ENCODE assay signal across 22 mouse cellular contexts in genomic region chr17:58889905-58890645, GRCm38 (mm10).
DNase-seq lines count a peak whose midpoint lies in the region; ATAC-seq and TF ChIP-seq lines count a peak whose summit lies in the region.
"Had no signal": no experiment of that assay in that cellular context is flagged by ENCODE, and none has a peak within 500 bp of the region (broad histone marks: within the 10 kb centered on the region; RNA-seq: fewer than 3 reads in every experiment).

No protein-coding gene starts in this region.

- peak overlapping the region; percentile 66 for H3K27ac ChIP-seq in forebrain, embryonic 11.5 days (ENCODE audit: low read depth, low read length)
- no peak overlapping the region for H3K27ac ChIP-seq in forebrain, postnatal 0 days (ENCODE audit: low read depth, low read length)
- H3K27ac ChIP-seq in forebrain, embryonic 12.5 days: peak overlapping the region; percentile 68
- peak overlapping the region; percentile 79 for H3K27ac ChIP-seq in midbrain, embryonic 12.5 days (replicated peaks)
- H3K27ac ChIP-seq in liver, postnatal 0 days (ENCODE audit: low read depth): no peak overlapping the region
- H3K27ac ChIP-seq: left cerebral cortex, adult 2 months; liver, embryonic 13.5 days; macrophage had no signal

- no peak overlapping the region for H3K9ac ChIP-seq in forebrain, embryonic 11.5 days (ENCODE audit: low read length)
- H3K9ac ChIP-seq in forebrain, postnatal 0 days: no peak overlapping the region
- H3K9ac ChIP-seq in forebrain, embryonic 12.5 days: no peak overlapping the region
- H3K9ac ChIP-seq in midbrain, embryonic 12.5 days (replicated peaks): no peak overlapping the region
- H3K9ac ChIP-seq in liver, postnatal 0 days (replicated peaks): no peak overlapping the region
- H3K9ac ChIP-seq: heart, embryonic 12.5 days; liver, embryonic 13.5 days had no signal

- ATAC-seq in forebrain, embryonic 11.5 days (replicated peaks; ENCODE audit: low FRiP score): peak; percentile 72
- ATAC-seq in forebrain, postnatal 0 days: no peak
- peak; percentile 62; the same call in 1 of the 2 replicates for ATAC-seq in forebrain, embryonic 12.5 days (ENCODE audit: low FRiP score)
- ATAC-seq in midbrain, embryonic 12.5 days (ENCODE audit: low FRiP score, low read depth): peak; percentile 78
- no peak for ATAC-seq in liver, postnatal 0 days
- ATAC-seq: inflammation-experienced regulatory T-cells, adult 6 months had no signal

- no peaks in the 10 kb centered on the region for H3K9me3 ChIP-seq in forebrain, embryonic 11.5 days (ENCODE audit: control insufficient read depth, low read length)
- H3K9me3 ChIP-seq in forebrain, postnatal 0 days (ENCODE audit: low read length): no peaks in the 10 kb centered on the region
- H3K9me3 ChIP-seq in forebrain, embryonic 12.5 days: no peaks in the 10 kb centered on the region
- H3K9me3 ChIP-seq in midbrain, embryonic 12.5 days: no peaks in the 10 kb centered on the region
- no peaks in the 10 kb centered on the region for H3K9me3 ChIP-seq in liver, postnatal 0 days (ENCODE audit: low read length)
- H3K9me3 ChIP-seq: liver, embryonic 13.5 days had no signal

- TF ChIP-seq CTCF in forebrain, postnatal 0 days (IDR thresholded peaks at IDR 0.05; ENCODE audit: low read depth): no peak
- TF ChIP-seq CTCF in brain, embryonic 14.5 days (IDR thresholded peaks at IDR 0.05; ENCODE audit: borderline replicate concordance, extremely low read depth, insufficient read depth, insufficient read length): no peak
- TF ChIP-seq CTCF in liver, postnatal 0 days (IDR thresholded peaks at IDR 0.05; ENCODE audit: low read depth): no peak

- no peak overlapping the region for H3K4me3 ChIP-seq in forebrain, embryonic 11.5 days (ENCODE audit: low read depth, low read length)
- H3K4me3 ChIP-seq in forebrain, postnatal 0 days (ENCODE audit: low read depth, low read length): no peak overlapping the region
- no peak overlapping the region for H3K4me3 ChIP-seq in forebrain, embryonic 12.5 days (replicated peaks)
- no peak overlapping the region for H3K4me3 ChIP-seq in midbrain, embryonic 12.5 days
- H3K4me3 ChIP-seq in liver, postnatal 0 days (ENCODE audit: low read depth, low read length): no peak overlapping the region
- H3K4me3 ChIP-seq: heart, embryonic 12.5 days; left cerebral cortex, adult 2 months; liver, embryonic 13.5 days had no signal

- no peak for DNase-seq in forebrain, embryonic 11.5 days (ENCODE audit: low spot score)
- no peak for DNase-seq in forebrain, postnatal 0 days
- peak; percentile 74 for DNase-seq in brain, embryonic 14.5 days (ENCODE audit: low read depth)
- DNase-seq in gastrocnemius, adult 18-20 months (ENCODE audit: low spot score): no peak
- no peak for DNase-seq in liver, postnatal 0 days
- DNase-seq in adrenal gland, postnatal 14 days: no peak
- DNase-seq: adrenal gland, postnatal 36 days; cerebellum, adult 2 months; heart, postnatal 14 days; kidney, adult 2 months; kidney, postnatal 10 days; liver, embryonic 13.5 days; retina, postnatal 1 day; right cerebral cortex, postnatal 4 days; thymus, adult 2 months had no signal

- peaks cover 8% of the 10 kb centered on the region; the same call in 1 of the 2 replicates for H3K4me1 ChIP-seq in forebrain, embryonic 11.5 days (replicated peaks; ENCODE audit: control insufficient read depth, insufficient read depth, low read length)
- H3K4me1 ChIP-seq in forebrain, postnatal 0 days (ENCODE audit: insufficient read depth): 0 out of 2 replicates have a peak, but pooled peaks cover 6% of the 10 kb centered on the region
- peaks cover 28% of the 10 kb centered on the region for H3K4me1 ChIP-seq in forebrain, embryonic 12.5 days
- H3K4me1 ChIP-seq in midbrain, embryonic 12.5 days: peaks cover 25% of the 10 kb centered on the region
- no peaks in the 10 kb centered on the region for H3K4me1 ChIP-seq in liver, postnatal 0 days (ENCODE audit: insufficient read depth)
- H3K4me1 ChIP-seq: heart, embryonic 12.5 days; liver, embryonic 13.5 days had no signal

- H3K36me3 ChIP-seq in forebrain, embryonic 11.5 days (ENCODE audit: control insufficient read depth, insufficient read depth, low read length): no peaks in the 10 kb centered on the region
- H3K36me3 ChIP-seq in forebrain, postnatal 0 days (ENCODE audit: insufficient read depth): no peaks in the 10 kb centered on the region
- H3K36me3 ChIP-seq in forebrain, embryonic 12.5 days (replicated peaks): no peaks in the 10 kb centered on the region
- H3K36me3 ChIP-seq in midbrain, embryonic 12.5 days: no peaks in the 10 kb centered on the region
- H3K36me3 ChIP-seq in liver, postnatal 0 days (replicated peaks; ENCODE audit: insufficient read depth, low read length): no peaks in the 10 kb centered on the region
- H3K36me3 ChIP-seq: G1E; heart, embryonic 12.5 days; liver, embryonic 13.5 days had no signal

- no peaks in the 10 kb centered on the region for H3K27me3 ChIP-seq in forebrain, embryonic 11.5 days (ENCODE audit: control insufficient read depth, insufficient read depth, low read length)
- H3K27me3 ChIP-seq in forebrain, postnatal 0 days (ENCODE audit: insufficient read depth, low read length): no peaks in the 10 kb centered on the region
- H3K27me3 ChIP-seq in forebrain, embryonic 12.5 days: no peaks in the 10 kb centered on the region
- no peaks in the 10 kb centered on the region for H3K27me3 ChIP-seq in midbrain, embryonic 12.5 days
- no peaks in the 10 kb centered on the region for H3K27me3 ChIP-seq in liver, postnatal 0 days (ENCODE audit: insufficient read depth, low read length)
- H3K27me3 ChIP-seq: heart, embryonic 12.5 days; liver, embryonic 13.5 days had no signal

- WGBS in forebrain, embryonic 11.5 days: 15% methylated on average over 4 of the region's 4 CpGs
- 21% methylated on average over 4 of the region's 4 CpGs for WGBS in forebrain, postnatal 0 days
- WGBS in forebrain, embryonic 12.5 days: 16% methylated on average over 4 of the region's 4 CpGs
- 14% methylated on average over 4 of the region's 4 CpGs for WGBS in midbrain, embryonic 12.5 days
- 67% methylated on average over 4 of the region's 4 CpGs for WGBS in liver, postnatal 0 days (ENCODE audit: insufficient replicate concordance)

- TF ChIP-seq POLR2A in brain, embryonic 14.5 days (IDR thresholded peaks at IDR 0.05; ENCODE audit: borderline replicate concordance, extremely low read depth, insufficient read depth, insufficient read length, poor library complexity, severe bottlenecking): no peak

- no peak for TF ChIP-seq EP300 in liver, postnatal 0 days (IDR thresholded peaks at IDR 0.05; ENCODE audit: low read depth)

- no peak overlapping the region for H3K4me2 ChIP-seq in forebrain, embryonic 11.5 days (ENCODE audit: low read depth, low read length, severe bottlenecking)
- H3K4me2 ChIP-seq in forebrain, postnatal 0 days (ENCODE audit: low read depth): no peak overlapping the region
- 0 out of 2 replicates have a peak overlapping the region, but pooled peaks have one; percentile 6 for H3K4me2 ChIP-seq in forebrain, embryonic 12.5 days
- H3K4me2 ChIP-seq in midbrain, embryonic 12.5 days (replicated peaks): no peak overlapping the region; the same call in 1 of the 2 replicates
- H3K4me2 ChIP-seq in liver, postnatal 0 days (ENCODE audit: low read depth, low read length): no peak overlapping the region
- H3K4me2 ChIP-seq: heart, embryonic 12.5 days; liver, embryonic 13.5 days had no signal

Comparison
In these comparisons a context has a peak if more than half of its experiments do, and no peak if none do; other contexts are left out.
1. ATAC-seq: peak in forebrain, embryonic 11.5 days (single experiment), forebrain, embryonic 12.5 days (single experiment) and midbrain, embryonic 12.5 days (single experiment); none in forebrain, postnatal 0 days (single experiment) and liver, postnatal 0 days (single experiment).
2. H3K27ac ChIP-seq: peak in forebrain, embryonic 11.5 days (single experiment), forebrain, embryonic 12.5 days (single experiment) and midbrain, embryonic 12.5 days (single experiment); none in forebrain, postnatal 0 days (single experiment) and liver, postnatal 0 days (single experiment).